Mouse (Mus musculus): Measurements from ENCODE around the gene Dhx40.

Dhx40 gene

DNA sequence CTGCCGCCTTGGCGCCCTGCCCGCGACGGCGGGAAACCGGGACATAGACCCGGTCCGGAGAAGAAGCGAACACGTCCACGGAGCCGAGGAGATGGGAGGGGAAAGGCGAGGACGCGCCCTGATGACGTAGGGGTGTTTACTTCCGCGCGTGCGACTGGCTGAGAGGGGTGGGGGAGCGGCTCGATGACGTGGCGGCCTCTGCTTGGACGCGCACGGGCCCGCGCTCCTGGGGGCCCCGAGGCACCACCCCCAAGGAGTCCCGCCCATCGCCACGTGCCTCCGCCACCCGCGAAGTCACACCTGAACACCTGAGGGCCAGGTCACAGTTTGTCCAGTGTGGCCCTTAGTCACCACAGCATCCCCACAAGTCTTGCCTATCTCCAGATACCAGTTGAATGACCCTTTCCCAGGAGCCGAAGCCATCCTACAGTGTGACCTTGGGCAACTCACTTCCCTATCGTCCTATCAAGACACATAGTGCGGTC, at the start of gene Dhx40:
Gene Dhx40 (minus strand): TSS at position 242 of the 485 bp plus-strand sequence.
- in situ Hi-C loops (cut with MboI, MseI) = no loop called here

DNA sequence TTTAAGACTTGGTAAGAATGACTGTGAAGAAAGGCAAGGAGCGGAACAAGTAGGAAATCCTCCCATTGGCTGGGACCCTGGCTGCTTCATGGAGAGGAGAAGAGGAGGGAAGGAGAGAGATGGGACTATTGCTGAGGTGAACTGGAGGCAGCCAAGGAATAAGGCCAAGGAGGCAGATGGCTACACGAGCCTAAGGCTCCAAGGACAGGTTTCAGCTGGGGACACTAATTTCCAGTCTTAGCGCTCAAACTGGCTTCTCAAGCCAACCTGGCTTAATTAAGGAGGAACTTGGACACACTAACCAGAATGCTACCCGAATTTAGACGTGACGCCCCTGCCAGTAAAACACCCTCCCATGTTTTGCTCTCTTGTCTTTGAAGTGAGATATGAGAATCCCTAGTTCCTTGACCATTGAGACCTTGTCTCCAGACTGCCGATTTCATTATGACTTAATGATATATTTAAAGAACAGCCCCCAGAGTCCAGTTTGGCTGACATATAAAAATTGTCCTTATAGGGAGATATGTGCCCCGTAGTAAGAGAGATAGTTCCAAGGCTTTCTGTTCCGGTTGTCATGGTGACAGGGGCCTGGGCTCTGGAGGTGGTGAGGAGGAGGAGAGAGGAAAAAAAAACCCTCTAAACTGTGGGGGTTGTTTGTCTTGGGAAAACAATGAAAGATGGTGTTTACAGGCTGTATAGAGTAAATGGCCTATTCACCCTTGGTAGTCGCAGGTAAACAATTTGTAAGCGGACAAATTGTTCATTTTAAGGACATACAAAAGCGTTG, 48.3 kb upstream of the Dhx40 start:
- in situ Hi-C loops (cut with MboI, MseI) = no loop called here

DNA sequence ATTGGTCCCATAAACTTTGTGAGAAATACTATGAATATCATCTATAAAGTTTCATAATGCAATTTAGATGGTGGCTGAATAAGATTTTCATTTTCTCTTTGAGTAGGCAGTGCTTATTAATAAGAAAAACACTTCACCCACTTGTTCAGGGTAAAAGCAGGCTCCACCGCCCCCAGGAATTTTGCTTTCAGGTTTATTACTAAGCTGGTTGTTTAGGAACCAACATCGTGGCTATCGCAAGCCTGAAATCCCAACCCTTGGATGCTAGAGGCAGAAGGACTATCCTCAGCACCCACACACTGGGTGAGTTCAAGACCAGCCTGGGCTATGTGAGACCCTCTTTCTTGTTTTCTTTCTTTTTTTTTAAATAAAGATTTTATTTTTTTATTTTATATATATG, 45.5 kb upstream of the Dhx40 start:
- in situ Hi-C loops (cut with MboI, MseI) = no loop called here

DNA sequence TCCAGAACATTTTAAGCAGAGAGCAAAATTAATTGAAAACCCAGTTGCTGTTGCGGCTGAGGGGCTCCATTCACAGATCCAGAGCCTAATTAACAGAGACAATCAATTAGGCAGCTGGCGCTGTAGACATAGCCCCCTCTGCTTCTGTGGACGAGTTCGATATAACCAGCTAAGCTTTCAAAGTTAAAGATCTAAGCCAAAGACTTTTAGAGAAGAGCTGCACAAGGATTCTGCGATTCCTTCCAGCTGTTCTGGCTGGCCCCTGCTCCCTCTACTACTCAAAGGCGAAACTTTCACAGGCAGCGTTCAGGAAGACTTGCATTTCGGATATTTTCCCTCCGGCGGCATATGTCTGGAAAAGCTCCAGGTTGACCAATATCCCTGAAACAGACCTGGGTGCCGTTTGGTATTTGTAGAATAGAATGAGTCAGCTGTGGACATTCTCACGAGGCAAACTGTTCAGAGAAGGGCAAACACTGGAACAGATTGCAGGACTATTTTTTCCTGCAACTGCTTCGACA, 45.0 kb upstream of the Dhx40 start:
- in situ Hi-C loops (cut with MboI, MseI) = no loop called here

DNA sequence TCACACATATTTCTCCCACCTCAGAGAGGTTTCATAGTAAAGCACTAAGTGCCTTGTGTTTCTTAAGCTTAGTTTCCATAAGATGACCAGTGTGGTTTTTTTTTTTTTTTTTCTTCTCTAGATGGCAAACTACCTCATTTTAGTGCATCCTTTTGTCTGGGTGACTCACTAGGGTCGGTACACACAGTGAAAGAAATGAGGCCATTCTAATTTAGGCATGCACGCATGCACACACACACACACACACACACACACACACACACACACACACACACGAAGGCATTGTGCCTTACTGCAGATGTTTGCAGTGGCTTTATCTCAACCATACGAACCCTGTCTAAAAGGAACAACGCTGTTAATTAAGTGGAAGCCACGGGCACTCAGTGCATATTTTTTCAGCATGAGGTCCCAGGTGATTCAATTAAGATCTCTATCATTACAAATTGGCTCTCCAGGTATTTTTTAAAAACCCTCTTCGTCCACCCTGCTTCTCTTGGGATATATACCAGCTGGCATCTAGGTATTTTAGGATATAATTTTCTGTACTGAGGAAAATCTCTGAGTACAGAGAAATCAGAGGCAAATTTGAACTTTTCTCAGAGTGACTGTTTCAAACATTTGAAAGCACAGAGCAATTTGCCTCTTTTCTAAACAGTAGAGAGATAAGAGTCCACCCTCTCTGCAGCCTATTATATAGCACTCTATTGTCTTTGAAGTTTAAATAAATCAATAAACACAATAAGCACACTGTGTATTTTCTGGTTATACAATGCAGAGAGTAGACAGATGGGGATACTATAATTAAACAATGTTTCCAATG, 44.4 kb upstream of the Dhx40 start:
- in situ Hi-C loops (cut with MboI, MseI) = no loop called here

DNA sequence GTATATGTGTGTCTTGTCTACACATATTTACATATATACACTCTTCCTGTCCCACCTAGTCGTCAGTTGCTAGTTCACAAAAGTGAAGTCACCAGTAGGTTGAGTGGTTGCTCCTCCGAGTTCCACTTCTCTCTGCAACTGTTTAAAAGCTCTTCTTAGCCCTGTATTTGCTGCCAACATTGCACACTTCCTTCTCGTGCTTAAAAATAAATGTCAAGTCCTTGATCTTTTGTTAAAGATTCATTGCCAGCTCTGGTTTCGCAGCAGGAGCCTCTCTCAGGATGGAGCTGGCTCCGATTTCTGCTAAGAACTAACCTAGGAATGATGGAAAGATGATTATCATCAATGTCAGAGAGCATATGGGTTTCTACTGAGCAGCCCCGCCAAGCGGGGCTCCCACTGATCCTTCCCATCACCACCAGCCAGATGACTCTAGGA, 43.7 kb upstream of the Dhx40 start:
- in situ Hi-C loops (cut with MboI, MseI) = no loop called here

DNA sequence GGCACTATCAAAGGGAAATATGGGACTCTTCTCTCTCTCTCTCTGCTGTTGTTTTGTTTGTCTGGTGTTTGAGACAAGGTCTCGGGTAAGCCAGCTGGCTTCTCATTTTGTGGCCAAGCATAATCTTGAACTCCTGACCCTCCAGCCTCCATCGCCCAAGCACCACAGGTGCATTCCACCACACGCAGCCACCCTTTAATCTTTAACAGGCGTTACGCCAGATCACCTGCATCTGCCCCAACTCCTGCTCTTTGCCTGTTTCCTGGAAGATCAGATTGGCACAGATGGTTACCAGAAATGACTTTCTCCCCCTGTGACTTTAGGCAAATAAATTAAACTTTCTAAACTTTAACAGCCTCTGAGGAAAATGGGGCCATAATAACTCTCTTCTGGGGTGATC, 36.3 kb upstream of the Dhx40 start:
- in situ Hi-C loops (cut with MboI, MseI) = loop anchor here (5.0 kb wide), 1 partner anchor 62 kb away; no protein-coding TSS in a partner anchor

DNA sequence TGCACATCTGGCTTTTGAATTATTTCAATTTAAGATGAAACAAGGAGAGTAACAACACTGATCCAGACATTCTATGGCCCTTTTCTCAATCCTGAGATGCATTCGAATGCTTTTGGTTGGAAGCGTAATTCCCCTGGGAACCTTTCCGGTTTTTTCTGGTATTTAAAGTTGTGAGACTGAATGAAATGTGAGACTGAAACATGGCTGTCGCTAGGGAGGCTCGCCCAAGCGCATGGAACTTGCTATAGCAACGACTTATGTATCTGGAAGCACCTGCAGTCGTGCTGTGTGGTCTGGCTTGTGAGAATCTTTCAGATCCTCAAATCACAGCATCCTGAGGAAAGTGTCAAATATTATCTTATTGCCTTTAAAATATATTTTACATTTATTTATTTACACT, 33.7 kb upstream of the Dhx40 start:
- in situ Hi-C loops (cut with MboI, MseI) = loop anchor here (5.0 kb wide), 1 partner anchor 59 kb away; no protein-coding TSS in a partner anchor

DNA sequence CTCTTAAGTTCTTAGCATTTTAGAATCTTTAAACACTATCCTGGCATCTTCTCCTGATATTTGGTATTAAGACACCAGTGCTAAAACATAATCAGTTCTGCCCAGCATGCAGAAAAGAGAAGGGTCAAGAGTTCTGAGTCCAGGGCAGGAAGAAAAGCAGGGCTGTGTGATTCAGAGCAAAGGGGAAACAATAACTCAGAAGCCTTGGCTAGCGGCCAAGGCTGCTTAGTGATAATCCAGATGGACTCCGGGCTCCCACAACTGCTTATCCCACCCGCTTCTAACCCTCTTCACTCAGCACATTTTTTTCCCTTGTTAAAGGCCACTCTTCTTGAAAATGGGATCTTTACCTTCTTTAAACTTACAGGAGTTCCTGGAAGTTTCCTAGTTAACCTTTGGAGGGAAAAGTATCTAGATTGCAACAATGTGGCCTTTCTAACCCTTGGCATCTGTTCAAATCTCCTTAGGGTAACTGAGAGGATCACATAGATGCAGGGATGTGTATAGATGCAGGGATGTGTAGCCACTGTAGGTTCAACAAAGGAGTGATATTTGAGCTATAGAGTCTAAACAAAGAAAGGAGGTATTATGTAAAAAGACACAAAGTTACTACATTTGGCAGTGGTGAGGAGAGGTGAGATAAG, 33.1 kb upstream of the Dhx40 start:
- in situ Hi-C loops (cut with MboI, MseI) = loop anchor here (5.0 kb wide), 1 partner anchor 58 kb away; no protein-coding TSS in a partner anchor

DNA sequence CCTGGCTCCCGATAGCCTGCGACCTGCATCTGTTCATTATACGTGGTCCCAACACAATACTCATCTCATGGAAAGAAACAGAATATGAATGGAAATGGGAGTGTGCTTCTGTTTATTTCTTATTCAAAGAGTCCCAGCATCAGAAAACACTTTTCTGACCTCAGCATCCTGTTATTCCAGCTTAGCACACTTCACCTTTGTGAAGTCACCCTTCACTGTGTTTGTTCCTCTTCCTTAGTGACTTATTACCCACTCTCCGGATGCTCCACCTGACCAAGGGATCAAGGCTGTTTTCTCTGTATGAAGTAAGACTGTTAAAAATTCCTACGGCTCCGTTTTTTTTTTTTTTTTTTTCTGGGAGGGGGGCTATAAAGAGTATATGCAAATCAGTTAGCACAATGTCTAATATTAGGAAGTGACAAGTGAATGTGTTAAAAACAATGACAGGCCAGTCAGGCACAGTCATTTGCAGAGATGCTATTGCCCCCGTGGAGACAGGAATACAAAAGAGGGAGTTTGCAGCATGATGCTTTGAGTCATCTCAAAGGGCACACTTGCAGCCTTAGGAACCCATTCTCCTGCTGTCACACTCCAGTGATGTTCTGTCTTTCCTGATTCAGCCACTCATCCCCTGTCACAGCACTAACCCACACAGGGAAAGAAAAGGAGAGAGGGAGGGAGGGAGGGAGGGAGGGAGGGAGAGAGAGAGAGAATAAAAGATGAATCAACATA, 32.3 kb upstream of the Dhx40 start:
- in situ Hi-C loops (cut with MboI, MseI) = loop anchor here (5.0 kb wide), 1 partner anchor 58 kb away; no protein-coding TSS in a partner anchor

DNA sequence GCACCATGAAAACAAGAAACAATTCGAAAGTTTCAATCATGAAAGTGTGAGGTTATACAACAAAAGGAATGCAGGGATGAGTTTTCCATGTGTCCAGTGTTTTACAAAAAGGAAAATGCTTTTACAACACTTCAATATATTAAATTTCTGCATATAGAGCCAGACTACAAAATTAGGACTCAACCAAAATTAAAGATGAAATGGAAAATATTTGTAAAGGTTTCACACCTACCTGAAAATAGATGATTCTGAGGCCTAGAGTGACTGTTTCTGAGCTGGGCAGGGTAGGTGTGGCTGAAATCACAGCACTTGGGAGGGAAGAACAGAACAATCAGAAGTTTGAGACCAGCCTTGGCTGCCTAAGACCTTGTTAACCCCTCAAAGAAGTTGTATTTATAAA, 31.2 kb upstream of the Dhx40 start:
- in situ Hi-C loops (cut with MboI, MseI) = no loop called here

DNA sequence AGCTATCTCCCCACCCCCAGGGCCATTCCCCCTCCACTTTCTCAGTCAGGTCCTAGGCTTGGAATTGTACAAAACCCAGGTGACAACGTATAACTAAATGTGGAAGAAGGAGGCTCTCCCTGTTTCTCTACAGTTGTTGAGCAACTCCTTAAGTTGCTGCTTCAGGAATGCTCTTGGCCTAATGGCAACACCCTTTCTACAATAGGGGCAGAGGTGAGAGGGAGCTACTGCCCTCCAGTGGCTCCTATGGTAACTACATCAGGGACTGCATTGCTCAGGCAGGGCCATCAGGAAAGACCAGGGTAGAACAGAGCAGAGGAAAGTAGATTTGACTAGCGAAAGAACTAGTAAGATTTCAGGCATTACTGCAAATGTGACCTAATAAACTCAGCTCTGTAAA, 28.8 kb upstream of the Dhx40 start:
- in situ Hi-C loops (cut with MboI, MseI) = no loop called here

DNA sequence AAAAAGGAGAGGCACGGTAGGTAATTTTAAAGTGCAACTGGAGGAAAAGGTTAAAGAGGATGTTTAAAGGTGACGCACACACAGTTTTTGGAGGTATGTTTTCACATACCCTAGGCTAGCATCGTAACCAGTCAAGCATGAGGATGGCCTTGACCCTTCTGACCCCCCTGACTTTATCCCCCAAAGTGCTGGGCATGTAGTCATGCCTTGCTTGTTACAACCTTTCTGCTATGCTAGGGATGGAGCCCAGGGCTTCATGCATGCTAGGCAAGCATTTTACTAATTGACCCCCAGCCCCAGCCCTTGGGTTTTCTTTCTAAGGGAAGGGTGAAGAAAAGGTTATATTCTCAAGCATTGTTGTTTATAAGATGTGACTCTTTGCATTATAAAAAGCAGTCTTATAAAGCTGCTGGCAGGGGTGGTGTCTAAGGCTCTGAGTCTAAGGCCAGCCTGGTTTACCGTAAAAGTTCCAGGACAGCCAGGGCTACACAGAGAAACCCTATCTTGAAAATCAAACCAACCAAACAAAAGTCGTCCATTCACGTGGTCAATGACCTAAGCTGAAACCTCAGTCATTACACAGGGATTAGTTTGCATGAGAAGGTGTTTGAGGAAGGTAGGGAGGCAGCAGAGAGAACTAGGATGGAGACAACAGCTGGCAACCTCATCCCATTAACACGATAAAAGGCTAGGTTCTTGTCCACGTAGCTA, 27.2 kb upstream of the Dhx40 start:
- in situ Hi-C loops (cut with MboI, MseI) = no loop called here

DNA sequence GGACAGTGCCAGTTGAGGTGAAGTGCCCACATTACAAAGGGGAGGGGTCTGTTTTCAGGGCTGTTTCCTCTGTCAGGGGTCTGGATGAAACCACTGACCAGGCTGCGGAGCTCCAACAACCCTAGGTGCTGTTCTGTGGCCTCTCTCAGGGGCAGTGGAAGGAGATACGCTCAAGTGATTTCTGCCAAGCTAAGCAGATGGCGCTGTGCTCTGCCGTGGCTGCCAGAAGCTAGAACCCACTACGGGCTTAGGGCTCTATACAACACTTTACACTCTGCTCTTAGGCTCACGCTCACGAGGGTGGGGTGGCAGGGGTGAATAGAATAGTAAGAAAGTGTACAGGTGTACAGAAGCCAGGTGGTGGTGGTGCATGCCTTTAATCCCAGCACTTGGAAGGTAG, 26.5 kb upstream of the Dhx40 start:
- in situ Hi-C loops (cut with MboI, MseI) = no loop called here

DNA sequence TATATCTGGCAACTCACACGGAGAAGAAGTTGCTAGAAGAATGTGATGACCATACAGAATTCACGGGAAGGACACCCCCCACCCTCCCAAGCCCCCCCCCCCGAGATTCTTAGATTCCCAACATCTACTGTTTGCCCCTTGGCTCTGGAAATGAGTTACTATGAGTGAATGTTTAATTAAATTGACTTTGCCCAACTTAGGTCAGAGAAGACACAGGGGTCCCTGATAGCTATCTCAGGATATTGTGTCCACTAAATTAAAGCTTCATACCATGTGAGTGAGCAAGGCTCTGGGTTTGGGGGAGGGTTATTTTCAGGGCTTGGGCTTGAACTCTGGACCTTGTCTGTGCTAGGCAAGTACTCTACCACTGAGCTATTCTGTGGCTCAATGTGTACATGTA, 25.6 kb upstream of the Dhx40 start:
- in situ Hi-C loops (cut with MboI, MseI) = no loop called here

DNA sequence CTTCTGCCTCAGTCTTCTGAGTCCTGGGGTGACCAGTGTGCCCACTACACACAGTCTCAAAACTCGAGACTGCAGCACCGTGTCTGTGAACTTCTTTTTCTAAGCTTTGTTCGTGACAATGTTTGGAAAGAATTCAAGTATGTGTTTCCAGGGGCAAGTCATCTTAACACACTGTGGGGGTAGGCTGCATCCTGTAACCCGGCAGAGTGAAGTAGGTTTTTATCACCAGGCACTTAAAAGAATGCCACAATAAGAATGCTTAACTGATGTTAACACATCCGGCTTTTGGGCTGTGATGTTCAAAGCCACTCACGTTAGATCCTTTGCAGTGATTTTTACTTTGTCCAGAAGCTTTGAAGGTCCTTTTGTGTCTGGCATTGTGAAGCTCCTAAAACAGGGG, 20.9 kb upstream of the Dhx40 start:
- in situ Hi-C loops (cut with MboI, MseI) = no loop called here

DNA sequence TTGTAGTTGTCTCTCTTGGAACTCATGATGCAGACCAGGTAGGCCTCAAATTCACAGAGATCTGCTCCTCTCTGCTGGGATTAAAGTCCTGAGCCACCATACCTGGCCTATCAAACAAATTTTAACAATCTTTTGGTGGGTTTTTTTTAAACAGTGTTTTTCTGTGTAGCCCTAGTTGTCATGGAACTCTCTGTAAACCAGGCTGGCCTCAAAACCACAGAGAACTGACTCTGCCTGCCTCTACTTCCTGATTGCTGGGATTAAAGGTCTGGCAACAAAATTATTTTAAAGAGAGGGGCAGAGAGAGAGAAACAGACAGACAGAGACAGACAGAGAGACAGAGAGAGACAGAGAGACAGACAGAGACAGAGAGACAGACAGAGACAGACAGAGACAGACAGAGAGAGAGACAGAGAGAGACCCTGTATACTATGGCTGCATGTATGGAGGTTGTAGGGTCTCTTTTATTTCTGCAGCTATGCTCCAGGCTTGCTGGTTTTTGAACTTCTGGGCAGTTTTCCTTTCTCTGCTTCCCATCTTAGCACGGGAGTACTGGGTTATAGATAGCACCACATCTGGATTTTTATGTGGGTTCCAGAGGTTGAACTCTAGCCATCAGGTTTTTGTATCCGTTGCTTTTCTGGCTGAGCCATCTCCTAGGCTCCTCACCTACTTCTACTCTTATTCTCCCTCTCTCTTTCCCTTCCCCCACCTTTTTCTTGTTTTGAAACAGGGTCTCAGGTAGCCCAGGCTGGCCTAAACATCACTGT, 20.1 kb upstream of the Dhx40 start:
- in situ Hi-C loops (cut with MboI, MseI) = no loop called here

DNA sequence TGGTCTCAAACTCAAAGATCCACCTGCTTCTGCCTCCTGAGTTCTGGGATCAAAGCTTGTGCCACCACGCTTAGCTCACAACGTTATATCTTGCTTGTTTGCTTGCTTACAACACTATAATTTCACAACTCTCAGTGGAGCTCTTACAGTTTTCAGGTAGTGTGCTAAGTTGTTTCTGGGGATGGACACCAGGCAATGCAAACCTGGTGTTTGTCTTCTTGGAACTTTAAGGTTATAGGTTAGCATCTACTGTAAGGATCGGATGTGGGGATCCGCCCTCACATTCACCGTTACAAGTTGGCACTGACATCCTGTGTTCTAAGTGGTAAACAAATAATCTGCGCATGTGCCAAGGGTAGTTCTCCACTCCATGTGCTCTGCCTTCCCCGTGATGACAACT, 16.9 kb upstream of the Dhx40 start:
- in situ Hi-C loops (cut with MboI, MseI) = no loop called here

DNA sequence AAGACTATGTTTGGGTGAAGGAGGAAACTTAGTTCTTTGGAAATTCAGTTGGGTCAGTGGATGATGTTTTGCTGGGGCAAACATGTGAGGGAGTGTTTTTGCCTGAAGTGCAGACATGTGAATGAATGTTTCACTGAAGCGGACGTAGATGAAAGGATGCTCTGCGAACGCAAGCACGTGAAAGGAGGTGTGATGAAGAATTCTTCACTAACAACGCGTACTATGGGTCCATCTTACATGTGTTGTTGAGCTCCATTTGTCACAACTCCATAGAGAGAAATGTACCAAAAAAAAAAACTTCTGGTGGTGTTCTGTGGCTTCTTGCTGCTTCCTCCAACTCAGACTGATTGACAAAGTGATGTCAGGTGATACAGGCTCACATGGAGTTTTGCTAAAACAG, 15.0 kb upstream of the Dhx40 start:
- in situ Hi-C loops (cut with MboI, MseI) = no loop called here

DNA sequence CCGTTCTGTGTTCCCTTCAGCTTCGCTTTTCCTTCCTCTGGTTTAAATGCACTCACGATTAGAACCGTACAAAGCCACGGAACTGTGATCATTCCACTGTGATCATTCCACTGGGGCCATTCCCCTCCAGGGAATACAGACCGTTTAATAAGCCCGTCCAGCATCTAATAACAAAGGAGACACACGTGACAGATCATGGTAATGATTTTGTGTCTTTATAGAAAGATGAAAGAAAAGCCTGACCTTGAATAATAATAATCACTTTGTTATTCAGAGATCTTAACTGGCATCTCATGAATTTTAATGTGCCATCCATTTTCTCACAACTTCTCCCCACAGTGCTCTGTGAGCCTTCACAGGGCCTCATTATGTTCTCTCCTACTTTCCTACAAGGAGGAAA, 12.0 kb upstream of the Dhx40 start:
- in situ Hi-C loops (cut with MboI, MseI) = no loop called here
